Mouse (Mus musculus): Measurements from ENCODE around the gene Pigc. TPM values are rescaled to one million over a fixed set of nuclear protein-coding genes. Genes with fewer than 3 reads are reported as not detected.

Pigc gene
- polyA plus RNA-seq, 1 experiment from 2014 or later: 38.0 TPM

DNA sequence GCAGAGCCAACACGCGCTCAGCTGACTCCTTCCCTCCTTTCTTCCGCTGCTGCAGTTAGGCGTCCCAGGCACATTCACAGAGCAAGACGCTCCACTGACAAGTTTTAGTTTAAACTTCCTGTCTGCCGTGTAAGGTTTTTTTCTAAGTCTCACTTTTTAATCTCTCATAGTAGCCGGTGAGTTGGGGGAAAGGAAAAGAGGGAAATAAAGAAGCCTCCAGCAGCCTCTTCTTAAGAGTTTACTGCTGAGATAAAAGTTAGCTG, 35.5 kb downstream of the Pigc start:
- H3K4me1 ChIP-seq (replicated peaks; ENCODE audit: control insufficient read depth, insufficient read depth, low read length): peaks cover 34% of the 10 kb centered on the region
- H3K4me2 ChIP-seq (ENCODE audit: low read depth, low read length): peak overlapping the region; percentile 52
- 5% methylated on average over 7 of the region's 7 CpGs for WGBS
- H3K27ac ChIP-seq (ENCODE audit: low read length): peak overlapping the region; percentile 95
- peak overlapping the region; percentile 52 for H3K9ac ChIP-seq (ENCODE audit: low read length)
- no peaks in the 10 kb centered on the region for H3K9me3 ChIP-seq (ENCODE audit: control insufficient read depth, low read length)
- no peak overlapping the region for H3K4me3 ChIP-seq (ENCODE audit: low read length)
- H3K27me3 ChIP-seq (ENCODE audit: control insufficient read depth, insufficient read depth, low read depth, low read length): no peaks in the 10 kb centered on the region
- ATAC-seq (ENCODE audit: low read depth): peak; percentile 50
- H3K36me3 ChIP-seq (ENCODE audit: control insufficient read depth, insufficient read depth, low read length): no peaks in the 10 kb centered on the region

GRCm38 (mm10) chr1:162004821-162005770, 36.1 kb downstream of the Pigc start:
- peak overlapping the region; percentile 13 for H3K4me3 ChIP-seq (ENCODE audit: low read length)
- WGBS: 14% methylated on average over 23 of the region's 23 CpGs
- no peaks in the 10 kb centered on the region for H3K36me3 ChIP-seq (ENCODE audit: control insufficient read depth, insufficient read depth, low read length)
- peak overlapping the region; percentile 66 for H3K9ac ChIP-seq (ENCODE audit: low read length)
- H3K27me3 ChIP-seq (ENCODE audit: control insufficient read depth, insufficient read depth, low read depth, low read length): no peaks in the 10 kb centered on the region
- peak overlapping the region; percentile 95 for H3K27ac ChIP-seq (ENCODE audit: low read length)
- peaks cover 32% of the 10 kb centered on the region for H3K4me1 ChIP-seq (replicated peaks; ENCODE audit: control insufficient read depth, insufficient read depth, low read length)
- ATAC-seq (ENCODE audit: low read depth): peak; percentile 80
- no peaks in the 10 kb centered on the region for H3K9me3 ChIP-seq (ENCODE audit: control insufficient read depth, low read length)
- peak overlapping the region; percentile 52 for H3K4me2 ChIP-seq (ENCODE audit: low read depth, low read length)

DNA sequence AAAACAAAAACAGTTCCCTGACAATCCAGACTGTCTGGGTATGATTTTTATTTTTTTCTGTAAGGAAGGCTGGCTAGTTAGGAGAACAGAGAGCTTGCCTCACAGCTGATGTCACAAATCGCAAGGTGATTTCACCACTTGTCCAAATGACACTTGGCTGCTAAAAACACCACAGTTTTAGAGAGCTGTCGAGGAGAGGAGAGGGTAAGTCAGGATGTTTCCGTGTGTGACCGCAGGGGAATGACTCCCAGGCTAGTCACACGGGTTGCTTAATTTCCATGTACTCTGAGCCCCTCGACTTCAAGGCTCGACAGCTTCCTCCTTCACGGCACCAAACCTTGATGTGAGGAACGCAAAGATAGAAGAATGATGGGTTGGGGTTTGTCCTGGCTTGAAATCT, 37.1 kb downstream of the Pigc start:
- 56% methylated on average over 9 of the region's 9 CpGs for WGBS
- no peak overlapping the region for H3K4me2 ChIP-seq (ENCODE audit: low read depth, low read length)
- H3K9ac ChIP-seq (ENCODE audit: low read length): no peak overlapping the region
- peaks cover 27% of the 10 kb centered on the region for H3K4me1 ChIP-seq (replicated peaks; ENCODE audit: control insufficient read depth, insufficient read depth, low read length)
- no peaks in the 10 kb centered on the region for H3K27me3 ChIP-seq (ENCODE audit: control insufficient read depth, insufficient read depth, low read depth, low read length)
- H3K36me3 ChIP-seq (ENCODE audit: control insufficient read depth, insufficient read depth, low read length): no peaks in the 10 kb centered on the region
- no peak overlapping the region for H3K27ac ChIP-seq (ENCODE audit: low read length)
- H3K4me3 ChIP-seq (ENCODE audit: low read length): no peak overlapping the region
- H3K9me3 ChIP-seq (ENCODE audit: control insufficient read depth, low read length): no peaks in the 10 kb centered on the region
- no peak for ATAC-seq (ENCODE audit: low read depth)

GRCm38 (mm10) chr1:162008208-162008607, 39.2 kb downstream of the Pigc start:
- H3K27me3 ChIP-seq (ENCODE audit: control insufficient read depth, insufficient read depth, low read depth, low read length): no peaks in the 10 kb centered on the region
- H3K9me3 ChIP-seq (ENCODE audit: control insufficient read depth, low read length): no peaks in the 10 kb centered on the region
- no peak overlapping the region for H3K9ac ChIP-seq (ENCODE audit: low read length)
- peaks cover 30% of the 10 kb centered on the region for H3K4me1 ChIP-seq (replicated peaks; ENCODE audit: control insufficient read depth, insufficient read depth, low read length)
- H3K27ac ChIP-seq (ENCODE audit: low read length): peak overlapping the region; percentile 68; the same call in 1 of the 2 replicates
- no peak for ATAC-seq (ENCODE audit: low read depth)
- no peak overlapping the region for H3K4me3 ChIP-seq (ENCODE audit: low read length)
- 69% methylated on average over 4 of the region's 4 CpGs for WGBS
- no peak overlapping the region for H3K4me2 ChIP-seq (ENCODE audit: low read depth, low read length)
- no peaks in the 10 kb centered on the region for H3K36me3 ChIP-seq (ENCODE audit: control insufficient read depth, insufficient read depth, low read length)

- ATAC-seq (ENCODE audit: low read depth): no peak
- 19% methylated on average over 8 of the region's 8 CpGs for WGBS
- no peak overlapping the region for H3K4me3 ChIP-seq (ENCODE audit: low read length)
- H3K27me3 ChIP-seq (ENCODE audit: control insufficient read depth, insufficient read depth, low read depth, low read length): no peaks in the 10 kb centered on the region
- H3K4me2 ChIP-seq (ENCODE audit: low read depth, low read length): 0 out of 2 replicates have a peak overlapping the region, but pooled peaks have one; percentile 18
- peak overlapping the region; percentile 68 for H3K27ac ChIP-seq (ENCODE audit: low read length)
- no peaks in the 10 kb centered on the region for H3K9me3 ChIP-seq (ENCODE audit: control insufficient read depth, low read length)
- H3K4me1 ChIP-seq (replicated peaks; ENCODE audit: control insufficient read depth, insufficient read depth, low read length): peaks cover 33% of the 10 kb centered on the region
- H3K9ac ChIP-seq (ENCODE audit: low read length): peak overlapping the region; percentile 42; the same call in 1 of the 2 replicates
- H3K36me3 ChIP-seq (ENCODE audit: control insufficient read depth, insufficient read depth, low read length): no peaks in the 10 kb centered on the region
Measured at GRCm38 (mm10) chr1:162008631-162009067, 39.7 kb downstream of the Pigc start.

- H3K4me2 ChIP-seq (ENCODE audit: low read depth, low read length): no peak overlapping the region
- no peaks in the 10 kb centered on the region for H3K36me3 ChIP-seq (ENCODE audit: control insufficient read depth, insufficient read depth, low read length)
- H3K9ac ChIP-seq (ENCODE audit: low read length): peak overlapping the region; percentile 42; the same call in 1 of the 2 replicates
- peaks cover 32% of the 10 kb centered on the region for H3K4me1 ChIP-seq (replicated peaks; ENCODE audit: control insufficient read depth, insufficient read depth, low read length)
- no peak for ATAC-seq (ENCODE audit: low read depth)
- no peaks in the 10 kb centered on the region for H3K27me3 ChIP-seq (ENCODE audit: control insufficient read depth, insufficient read depth, low read depth, low read length)
- H3K27ac ChIP-seq (ENCODE audit: low read length): peak overlapping the region; percentile 68
- no peaks in the 10 kb centered on the region for H3K9me3 ChIP-seq (ENCODE audit: control insufficient read depth, low read length)
- 43% methylated on average over 8 of the region's 8 CpGs for WGBS
- H3K4me3 ChIP-seq (ENCODE audit: low read length): no peak overlapping the region
Measured at GRCm38 (mm10) chr1:162009086-162009485, 40.1 kb downstream of the Pigc start.

DNA sequence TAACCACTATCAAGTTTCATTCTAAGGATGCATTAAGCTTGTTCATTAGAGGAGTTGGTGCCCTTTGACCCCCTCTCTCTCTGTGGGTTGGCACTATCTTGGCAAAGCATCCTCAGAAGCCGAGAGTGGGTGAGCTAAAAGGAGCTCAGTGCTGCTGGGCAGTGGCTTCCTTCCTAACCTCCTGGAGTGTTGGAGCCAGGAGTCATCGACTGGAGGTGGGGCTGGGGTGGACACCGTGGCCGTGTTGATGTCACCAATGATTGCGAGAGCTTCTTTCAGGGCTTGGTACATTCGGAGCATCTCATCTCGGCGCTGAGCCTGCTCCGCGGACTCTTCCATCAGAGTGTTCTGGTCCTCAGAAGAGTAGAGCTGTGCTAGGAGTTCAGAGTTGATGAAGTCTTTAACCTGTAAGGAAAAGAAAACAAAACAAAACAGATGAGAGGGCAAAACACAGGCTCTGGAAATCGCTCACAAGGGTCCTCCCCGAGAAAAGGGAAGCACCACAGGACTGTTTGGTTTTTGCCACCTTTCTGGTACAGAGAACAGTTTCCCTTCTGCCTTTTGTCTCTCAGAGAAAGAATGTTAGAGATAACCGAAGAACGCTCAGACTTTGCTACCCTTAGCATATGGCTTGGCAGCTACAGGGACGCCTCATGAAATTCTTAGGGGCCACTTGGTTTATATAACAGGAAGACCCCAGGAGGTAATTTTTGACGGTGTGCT, 42.7 kb downstream of the Pigc start:
- no peaks in the 10 kb centered on the region for H3K9me3 ChIP-seq (ENCODE audit: control insufficient read depth, low read length)
- H3K27me3 ChIP-seq (ENCODE audit: control insufficient read depth, insufficient read depth, low read depth, low read length): no peaks in the 10 kb centered on the region
- H3K4me2 ChIP-seq (ENCODE audit: low read depth, low read length): no peak overlapping the region
- no peak overlapping the region for H3K9ac ChIP-seq (ENCODE audit: low read length)
- H3K36me3 ChIP-seq (ENCODE audit: control insufficient read depth, insufficient read depth, low read length): no peaks in the 10 kb centered on the region
- WGBS: 66% methylated on average over 16 of the region's 16 CpGs
- peaks cover 38% of the 10 kb centered on the region for H3K4me1 ChIP-seq (replicated peaks; ENCODE audit: control insufficient read depth, insufficient read depth, low read length)
- H3K27ac ChIP-seq (ENCODE audit: low read length): no peak overlapping the region
- H3K4me3 ChIP-seq (ENCODE audit: low read length): no peak overlapping the region
- ATAC-seq (ENCODE audit: low read depth): no peak

DNA sequence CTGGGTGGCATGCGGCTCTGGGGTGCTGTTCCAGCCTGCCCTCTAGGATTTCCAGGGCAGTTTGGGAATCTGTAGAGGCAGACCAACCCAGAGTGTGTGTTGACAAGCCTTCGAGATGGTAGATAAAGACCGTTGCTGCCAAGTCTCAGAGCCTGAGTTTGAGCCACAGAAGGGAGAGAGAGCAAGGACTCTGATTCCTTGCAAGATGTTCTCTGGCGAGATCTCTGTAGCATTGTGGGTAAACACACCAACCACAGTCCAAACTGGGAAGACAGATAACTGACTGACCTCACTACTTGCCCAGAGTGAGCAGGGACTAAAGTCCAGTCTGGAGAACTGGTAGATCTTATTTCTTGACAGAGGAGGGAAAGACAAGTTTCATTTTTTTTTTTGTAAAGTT, 44.6 kb downstream of the Pigc start:
- Histone ChIP-seq H3K4me1 (replicated peaks; ENCODE audit: control insufficient read depth, insufficient read depth, low read length) (peaks cover 54% of the 10 kb centered on the region), H3K9ac (ENCODE audit: low read length) (no peak overlapping the region), H3K9me3 (ENCODE audit: control insufficient read depth, low read length) (no peaks in the 10 kb centered on the region), H3K27ac (ENCODE audit: low read length) (peak overlapping the region; percentile 36), H3K36me3 (ENCODE audit: control insufficient read depth, insufficient read depth, low read length) (no peaks in the 10 kb centered on the region), H3K4me2 (ENCODE audit: low read depth, low read length) (no peak overlapping the region), H3K4me3 (ENCODE audit: low read length) (no peak overlapping the region), H3K27me3 (ENCODE audit: control insufficient read depth, insufficient read depth, low read depth, low read length) (no peaks in the 10 kb centered on the region)
- ATAC-seq (ENCODE audit: low read depth): no peak
- WGBS: 33% methylated on average over 4 of the region's 4 CpGs

DNA sequence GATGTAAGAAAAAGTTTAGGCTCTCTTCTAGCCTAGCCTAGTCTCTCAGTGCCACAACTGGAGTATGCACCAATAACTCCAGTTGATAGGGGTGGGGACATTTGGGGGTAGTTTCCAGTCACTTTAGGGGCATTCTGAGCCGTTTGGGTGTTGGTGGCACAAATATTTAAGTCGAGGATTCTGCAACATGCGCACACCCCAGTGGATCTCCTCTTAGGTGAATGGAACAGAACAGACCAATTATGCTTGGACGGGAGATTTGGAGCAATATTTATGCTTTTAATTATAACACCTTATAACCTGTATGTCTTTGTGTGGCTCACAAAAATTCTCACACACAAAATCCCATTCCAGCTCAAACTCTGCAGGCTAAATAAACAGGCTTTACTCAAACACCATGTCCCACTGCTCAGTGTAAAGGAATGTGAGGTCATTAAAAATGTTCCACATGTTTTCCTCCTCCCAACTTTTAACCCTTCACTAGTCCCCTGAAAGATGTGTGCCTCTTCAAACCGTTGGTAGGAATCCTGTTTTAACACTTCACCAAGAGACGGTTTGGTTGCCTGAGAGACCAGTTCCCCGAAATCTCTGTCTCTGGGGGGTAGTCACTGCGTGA, 46.4 kb downstream of the Pigc start:
- H3K9me3 ChIP-seq (ENCODE audit: control insufficient read depth, low read length): no peaks in the 10 kb centered on the region
- H3K27me3 ChIP-seq (ENCODE audit: control insufficient read depth, insufficient read depth, low read depth, low read length): no peaks in the 10 kb centered on the region
- H3K4me2 ChIP-seq (ENCODE audit: low read depth, low read length): no peak overlapping the region
- H3K36me3 ChIP-seq (ENCODE audit: control insufficient read depth, insufficient read depth, low read length): no peaks in the 10 kb centered on the region
- 27% methylated on average over 8 of the region's 8 CpGs for WGBS
- peak; percentile 52; the same call in 1 of the 2 replicates for ATAC-seq (ENCODE audit: low read depth)
- H3K9ac ChIP-seq (ENCODE audit: low read length): no peak overlapping the region
- peaks cover 48% of the 10 kb centered on the region for H3K4me1 ChIP-seq (replicated peaks; ENCODE audit: control insufficient read depth, insufficient read depth, low read length)
- peak overlapping the region; percentile 64 for H3K27ac ChIP-seq (ENCODE audit: low read length)
- no peak overlapping the region for H3K4me3 ChIP-seq (ENCODE audit: low read length)
